Mouse (Mus musculus) ovary, adult 18-20 months (tissue): ENCODE measurements around the gene Nfib.

Experiments
- DNase-seq: peaks from one replicate; pipeline ENCODE4 v3.0.0; 2022; ENCODE audit warnings: low spot score, mixed read lengths

Nfib gene

GRCm38 (mm10) chr4:82466144-82466543 is 239.4 kb downstream of the Nfib start:
- DNase-seq: no peak

DNA sequence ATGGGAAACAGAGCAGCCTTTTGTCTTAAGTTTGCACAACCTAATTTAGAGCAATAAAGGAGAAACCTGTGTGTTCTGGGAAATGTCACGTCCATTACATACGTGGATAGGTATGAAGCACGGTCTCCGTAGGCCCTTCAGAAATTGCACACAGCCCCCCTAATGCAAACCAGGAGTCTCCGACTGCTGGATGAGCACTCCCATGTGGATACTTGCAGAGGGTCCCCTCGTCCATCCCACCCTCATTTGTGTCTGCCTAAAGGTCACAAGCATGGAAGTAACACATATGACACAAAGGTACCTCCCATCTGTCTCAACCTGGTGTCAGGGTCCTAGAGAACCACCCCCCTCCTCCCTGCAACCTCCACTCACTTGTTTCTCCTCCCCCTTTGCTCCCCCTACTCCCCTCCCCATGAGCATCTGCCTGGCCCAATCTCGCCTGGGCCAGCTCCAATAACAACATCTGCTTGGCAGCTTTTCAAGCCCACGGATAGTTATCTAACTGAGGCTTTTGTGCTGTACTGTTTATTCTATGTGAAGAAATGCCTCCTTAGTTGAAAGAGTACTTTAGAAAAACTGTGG is 241.4 kb downstream of the Nfib start:
- peak; percentile 62 for DNase-seq

GRCm38 (mm10) chr4:82463189-82463715 is 242.3 kb downstream of the Nfib start:
- no peak for DNase-seq

DNA sequence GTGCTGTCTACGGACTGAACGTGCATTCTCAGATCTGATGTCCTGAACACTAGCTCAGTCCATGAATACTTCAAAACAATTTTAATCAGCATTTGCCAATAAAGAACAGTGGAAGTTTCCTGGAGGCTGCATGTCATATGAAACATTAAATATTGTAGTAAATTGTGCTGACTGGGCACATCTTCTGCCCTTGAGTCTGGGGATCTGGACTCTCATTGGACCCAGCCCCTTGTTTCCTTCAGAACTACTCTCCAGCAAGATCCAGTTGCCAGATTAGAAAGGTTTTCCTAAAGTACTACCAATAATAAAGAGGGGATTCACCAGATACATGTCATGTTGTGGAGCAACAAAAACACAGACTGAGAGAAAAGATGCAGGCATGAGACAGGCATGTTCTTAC is 243.9 kb downstream of the Nfib start:
- no peak for DNase-seq

DNA sequence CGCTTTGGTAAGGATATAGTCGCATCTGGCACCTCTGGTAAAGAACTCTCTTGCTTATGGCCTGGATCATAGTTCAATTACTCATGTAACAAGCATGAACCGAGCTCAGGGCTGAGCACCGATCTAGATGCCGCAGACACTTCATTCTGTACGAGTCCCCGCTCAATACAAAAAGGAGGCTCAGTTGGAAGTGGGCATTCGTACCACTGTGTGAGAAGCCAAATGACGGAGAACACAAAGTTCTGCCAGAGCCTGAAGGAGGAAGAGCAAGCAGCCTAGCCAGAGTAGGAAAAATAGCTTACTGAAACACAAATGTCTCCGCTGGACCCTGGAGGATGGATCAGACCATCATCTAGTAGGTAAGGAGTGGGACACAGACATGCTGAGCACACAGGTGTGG is 246.7 kb downstream of the Nfib start:
- no peak for DNase-seq

- no peak for DNase-seq
These were observed 248.6 kb downstream of the Nfib start for GRCm38 (mm10) chr4:82456908-82457307.

DNA sequence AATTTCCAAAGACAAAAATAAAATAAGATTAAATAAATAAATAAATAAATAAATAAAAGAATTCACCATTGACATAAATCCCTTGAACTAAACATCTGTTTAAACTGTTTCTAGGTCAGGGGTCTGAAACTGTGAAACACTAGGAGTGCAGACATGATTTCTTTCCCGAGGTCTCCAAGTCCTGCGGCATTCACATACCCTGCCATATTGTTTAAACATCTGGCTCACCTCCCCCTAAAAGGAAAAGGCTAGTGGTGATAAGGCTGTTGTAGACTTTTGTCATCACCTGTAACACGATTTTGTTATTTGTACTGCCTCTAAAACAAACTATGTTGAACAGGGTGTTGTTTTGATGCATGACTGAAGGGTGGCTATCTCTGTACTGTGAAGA is 249.2 kb downstream of the Nfib start:
- no peak for DNase-seq

- no peak for DNase-seq
These were observed 249.8 kb downstream of the Nfib start for GRCm38 (mm10) chr4:82455617-82456322.

DNA sequence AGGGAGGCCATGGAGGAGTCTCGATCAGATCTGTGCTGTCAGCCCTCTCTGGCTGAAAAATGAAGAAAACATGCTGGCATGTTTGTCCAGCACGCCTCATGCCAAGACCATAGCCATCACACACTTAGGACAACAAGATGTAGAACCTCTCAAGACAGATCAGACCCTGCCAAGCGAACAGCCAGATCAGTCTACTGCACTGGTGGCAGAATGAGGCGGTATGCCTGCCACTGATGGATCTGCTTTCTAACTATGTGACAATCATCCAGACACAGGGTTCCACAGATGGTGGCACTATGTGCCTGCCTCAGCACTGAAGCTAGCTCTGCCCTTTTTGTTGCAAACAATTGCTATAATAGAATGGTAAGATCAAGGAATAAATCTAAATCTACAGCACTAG is 250.6 kb downstream of the Nfib start:
- DNase-seq: no peak

DNA sequence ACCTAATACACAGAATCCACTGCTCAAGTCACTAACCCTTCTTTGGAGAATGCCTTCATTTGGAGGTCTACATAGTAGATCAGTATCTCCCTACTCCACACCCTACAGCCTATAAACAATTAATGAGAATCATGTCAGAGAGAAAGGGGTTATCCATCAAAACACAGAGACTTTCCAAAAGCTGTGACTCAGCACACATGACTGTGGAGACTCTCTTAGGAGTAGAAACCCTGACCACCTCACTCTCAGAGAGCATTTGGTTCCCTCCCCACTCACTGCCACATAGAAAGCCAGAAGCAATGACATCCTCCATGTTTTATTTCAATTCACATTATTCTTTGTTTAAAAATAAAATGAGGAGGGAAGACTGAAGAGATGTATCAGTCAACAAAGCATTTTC is 252.2 kb downstream of the Nfib start:
- no peak for DNase-seq

GRCm38 (mm10) chr4:82452905-82453304 is 252.6 kb downstream of the Nfib start:
- no peak for DNase-seq

DNA sequence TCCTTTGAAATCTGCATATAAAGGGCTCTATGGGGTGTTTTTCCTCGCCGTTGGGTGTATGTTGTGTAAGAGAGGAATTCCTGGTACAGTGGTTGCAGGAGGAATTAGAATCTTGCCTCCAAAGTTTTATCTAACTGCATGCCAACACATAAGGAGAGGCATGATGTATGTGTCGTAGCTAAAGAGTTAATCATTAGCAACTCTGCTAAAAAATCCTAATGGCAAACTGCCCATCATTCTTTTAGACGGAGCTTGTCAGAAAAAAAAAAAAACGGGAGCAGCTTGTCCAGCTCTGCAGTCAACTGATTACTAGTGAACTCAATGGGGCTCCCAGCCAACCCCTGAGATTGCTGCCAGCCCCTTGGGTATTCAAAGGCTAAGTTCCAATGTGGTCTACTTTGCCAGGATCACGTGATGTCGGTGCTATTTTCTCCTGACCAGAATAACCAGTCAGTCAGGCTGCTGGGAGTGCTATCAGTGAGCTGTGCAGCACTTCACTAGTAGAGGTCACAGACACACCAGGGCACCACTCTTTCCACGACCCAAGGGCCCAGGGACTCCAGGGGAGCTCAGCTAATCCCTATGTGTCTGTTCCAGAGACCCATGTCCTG is 258.4 kb downstream of the Nfib start:
- DNase-seq: peak; percentile 76

DNA sequence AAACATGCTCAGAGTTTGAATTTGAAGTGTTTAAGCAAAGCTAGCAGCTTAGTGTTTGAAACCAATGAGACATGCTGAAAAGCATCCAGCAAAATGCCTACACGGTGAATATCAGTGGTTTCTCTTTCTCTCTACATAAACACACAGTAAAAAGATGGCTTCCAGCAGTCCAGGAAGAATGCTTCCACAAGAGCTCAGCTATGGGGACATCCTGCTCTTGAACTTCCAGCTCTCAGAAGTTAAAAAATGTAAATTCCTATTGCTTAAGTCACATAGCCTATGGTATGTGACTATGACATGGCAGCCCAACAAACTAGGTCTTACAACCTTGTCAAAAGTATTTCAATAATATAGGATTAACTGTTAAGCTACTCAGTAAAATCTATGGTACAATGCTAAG is 261.5 kb downstream of the Nfib start:
- no peak for DNase-seq

GRCm38 (mm10) chr4:82443441-82443840 is 262.1 kb downstream of the Nfib start:
- DNase-seq: no peak

DNA sequence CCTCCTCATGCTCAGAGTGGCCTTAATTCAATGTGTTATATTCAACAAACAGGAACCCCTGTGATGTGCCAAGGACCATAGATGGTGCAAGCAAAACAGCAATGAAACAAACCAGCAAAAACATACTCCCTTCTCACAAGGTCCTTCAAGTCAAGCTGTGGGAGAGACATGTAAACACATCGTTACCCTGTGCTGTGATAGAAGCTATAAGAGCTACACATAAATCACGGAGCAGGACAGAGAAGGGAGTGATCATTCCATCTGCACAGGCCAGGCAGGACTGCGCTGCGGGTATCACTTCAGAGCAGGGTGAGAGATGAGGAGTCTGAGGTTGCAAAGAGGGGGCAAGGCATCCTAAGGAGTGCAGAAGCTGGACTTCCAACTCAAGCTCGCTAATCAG is 262.5 kb downstream of the Nfib start:
- DNase-seq: peak; percentile 13

- DNase-seq: no peak
These were observed 264.9 kb downstream of the Nfib start for GRCm38 (mm10) chr4:82440606-82441005.

GRCm38 (mm10) chr4:82439813-82440212 is 265.7 kb downstream of the Nfib start:
- DNase-seq: no peak

DNA sequence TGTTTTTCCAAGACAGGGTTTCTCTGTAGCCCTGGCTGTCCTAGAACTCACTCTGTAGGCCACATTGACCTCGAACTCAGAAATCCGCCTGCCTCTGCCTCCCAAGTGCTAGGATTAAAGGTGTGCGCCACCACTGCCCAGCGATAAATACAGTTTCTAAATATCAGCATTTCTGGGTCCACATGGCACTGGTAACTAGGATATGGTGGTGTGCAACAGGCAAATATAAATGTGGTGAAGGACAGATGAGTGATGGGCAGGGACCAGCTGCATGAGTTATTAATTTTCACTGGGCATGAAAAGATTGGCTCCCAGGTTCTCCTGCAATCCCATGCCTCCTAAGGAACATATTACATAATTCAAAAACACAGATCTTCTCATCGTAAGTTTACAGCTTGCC is 266.9 kb downstream of the Nfib start:
- no peak for DNase-seq

- no peak for DNase-seq
These were observed 267.8 kb downstream of the Nfib start for GRCm38 (mm10) chr4:82437533-82438318.

DNA sequence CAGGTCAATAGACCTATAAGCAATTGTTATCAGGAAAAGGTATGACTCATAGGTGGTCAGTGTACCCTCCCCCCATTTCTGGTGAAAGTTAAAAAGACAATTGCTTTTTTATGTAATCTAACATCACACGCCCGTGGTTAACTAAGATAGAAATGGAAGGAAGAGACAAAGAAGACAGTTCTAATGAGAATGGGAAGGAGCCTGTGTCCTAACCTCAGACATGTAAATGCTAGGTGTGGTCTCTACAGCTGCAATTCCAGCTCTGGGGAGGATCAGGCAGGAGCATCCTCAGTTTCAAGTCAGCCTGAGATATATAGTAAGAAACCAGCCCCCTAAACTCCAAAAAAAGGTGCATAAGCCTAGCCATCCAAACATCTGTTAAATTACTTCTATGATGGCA is 268.9 kb downstream of the Nfib start:
- DNase-seq: no peak

DNA sequence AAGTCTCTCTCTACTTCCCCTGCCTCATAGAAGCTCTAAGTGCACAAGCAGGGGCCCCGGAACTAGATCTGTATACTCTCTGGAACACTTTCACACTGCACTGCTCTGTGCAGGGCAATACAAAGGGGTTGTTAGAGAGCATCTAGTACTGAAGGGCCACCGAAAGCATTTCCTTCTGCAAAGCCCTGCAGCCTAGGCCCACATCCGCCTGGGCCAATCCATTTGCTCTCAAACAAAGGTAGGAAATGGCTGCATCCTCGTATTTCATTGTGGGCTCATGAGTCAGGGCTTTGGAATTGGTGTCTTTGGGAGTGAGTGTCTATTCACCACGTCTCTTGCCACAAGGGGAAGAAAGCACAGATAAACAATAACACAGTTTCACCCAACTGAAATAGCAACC is 269.8 kb downstream of the Nfib start:
- DNase-seq: no peak

DNA sequence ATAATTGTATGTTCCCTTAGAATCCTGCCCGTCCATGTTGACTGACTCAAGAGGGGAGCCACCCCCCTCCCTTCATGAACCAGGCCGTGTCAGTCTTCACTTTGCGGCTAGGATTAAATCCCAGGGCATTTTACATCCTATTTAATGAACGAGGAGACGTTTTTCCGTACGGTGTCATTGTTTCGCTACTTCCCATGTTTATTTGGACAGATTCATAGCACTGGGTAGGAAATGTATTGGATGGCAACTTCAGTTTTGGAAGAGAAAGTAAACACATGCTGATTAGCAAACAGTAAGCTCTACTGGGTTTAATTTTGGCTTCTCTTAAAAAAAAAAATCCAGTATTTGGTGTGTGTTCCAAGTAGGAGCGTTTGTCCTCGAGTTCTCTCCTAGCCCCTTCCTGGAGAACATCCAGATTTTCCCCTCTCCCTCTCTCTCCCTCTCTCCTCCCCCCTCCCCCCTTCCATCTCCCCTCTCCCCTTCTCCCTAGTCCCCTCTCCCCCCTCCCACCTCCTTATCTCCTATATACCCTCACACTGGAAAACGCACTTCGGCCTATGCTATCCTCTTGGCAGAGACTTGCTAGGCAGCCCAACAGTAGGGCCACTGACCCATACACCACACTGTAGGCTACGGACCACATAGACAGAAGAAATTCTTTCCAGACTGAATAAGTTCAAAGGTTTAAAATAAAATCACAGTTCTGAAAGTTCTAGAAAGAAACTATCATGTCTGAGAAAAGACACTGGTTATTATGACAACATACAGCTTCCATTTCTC is 271.4 kb downstream of the Nfib start:
- DNase-seq: no peak
